Mouse (Mus musculus) stomach, postnatal 0 days (tissue): Measurements from ENCODE around the gene Cela1.

Experiments
- CTCF ChIP-seq: IDR thresholded peaks from 2 replicates; pipeline ENCODE4 v1.5.1; 2016; ENCODE audit warnings: antibody characterized with exemption, low read depth, mild to moderate bottlenecking, moderate library complexity
- EP300 ChIP-seq: optimal IDR thresholded peaks from 2 replicates; pipeline ENCODE3; 2016; ENCODE audit warnings: antibody characterized with exemption

DNA sequence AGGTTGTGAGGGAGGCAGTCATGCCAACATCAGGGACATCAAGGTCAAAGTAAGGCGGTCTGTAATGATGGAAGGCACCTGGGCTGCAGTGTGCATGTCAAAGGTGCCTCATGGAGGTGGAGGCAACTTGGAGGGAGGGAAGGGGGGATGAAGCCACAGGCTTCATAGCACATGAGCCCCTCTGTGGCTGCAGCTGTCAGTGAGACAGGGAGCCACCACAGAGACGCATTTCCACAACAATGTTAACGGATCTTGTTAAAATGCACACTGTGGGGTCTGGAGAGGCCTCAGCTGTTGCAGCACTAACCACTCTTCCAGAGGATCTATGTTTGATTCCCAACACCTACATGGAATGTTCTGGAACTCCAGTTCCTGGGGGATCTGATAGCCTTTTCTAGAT lies 57.6 kb downstream of the Cela1 start:
- no peak for TF ChIP-seq CTCF
- TF ChIP-seq EP300, result no peak
